Mouse (Mus musculus) testis, adult 2 months (tissue): ENCODE measurements around the gene Tmprss5. TPM values are rescaled to one million over a fixed set of nuclear protein-coding genes. Genes with fewer than 3 reads are reported as not detected.

Experiments
- H3K27ac ChIP-seq: fragments of 200-500 bp; 2 replicates; pipeline ENCODE4 v1.5.1; 2012; ENCODE audit warnings: low read depth, low read length; ENCODE audit not compliant: control insufficient read depth, insufficient read depth
- H3K27me3 ChIP-seq: fragments of 200-500 bp; 2 replicates; pipeline ENCODE4 v1.6.1; 2012; ENCODE audit warnings: mild to moderate bottlenecking, low read length, moderate library complexity; ENCODE audit not compliant: control insufficient read depth, insufficient read depth
- H3K36me3 ChIP-seq: fragments of 200-500 bp; 2 replicates; pipeline ENCODE4 v1.6.1; 2012; ENCODE audit warnings: mild to moderate bottlenecking, low read length; ENCODE audit not compliant: control insufficient read depth, insufficient read depth
- H3K4me1 ChIP-seq: fragments of 200-500 bp; 2 replicates; pipeline ENCODE4 v1.6.1; 2012; ENCODE audit warnings: low read length; ENCODE audit not compliant: control insufficient read depth, insufficient read depth
- H3K4me3 ChIP-seq: fragments of 200-500 bp; 2 replicates; pipeline ENCODE4 v1.5.1; 2012; ENCODE audit warnings: low read depth, mild to moderate bottlenecking, low read length, moderate library complexity, mixed read lengths; ENCODE audit not compliant: control insufficient read depth
- CTCF ChIP-seq: fragments of 200-500 bp; IDR thresholded peaks from 2 replicates; pipeline ENCODE4 v1.5.1; 2012; ENCODE audit warnings: low read depth, mild to moderate bottlenecking, inconsistent platforms, low read length, moderate library complexity; ENCODE audit not compliant: control insufficient read depth, insufficient read depth, insufficient replicate concordance
- POLR2A ChIP-seq: fragments of 200-500 bp; IDR thresholded peaks from 2 replicates; pipeline ENCODE4 v1.6.1; 2012; ENCODE audit warnings: low read depth, mild to moderate bottlenecking, inconsistent platforms, low read length, moderate library complexity; ENCODE audit not compliant: control insufficient read depth
- polyA plus RNA-seq: library from polyadenylated mRNA; depleted of rRNA; stranded (reverse); fragments of >200 nt; gene quantifications from 2 replicates; pipeline ENCODE4 v1.2.3, GENCODE M21; 2012; rRNA removed

Tmprss5 gene
- 1.7 and 2.1 TPM in 2 replicates for polyA plus RNA-seq

- TF ChIP-seq CTCF (no peak), POLR2A (no peak)
- peak within 1 kb of the TSS; percentile 49 for H3K27ac ChIP-seq
- H3K4me1 ChIP-seq, result no peaks in the 10 kb centered on the region
- H3K4me3 ChIP-seq, result no peak within 1 kb of the TSS
- peaks cover 4% of the 10 kb centered on the region for H3K36me3 ChIP-seq
- no peaks in the 10 kb centered on the region for H3K27me3 ChIP-seq
Measured at GRCm38 (mm10) chr9:49081107-49081506, at the start of gene Tmprss5. Gene Tmprss5, plus strand, starts transcription at chr9:49081260.

GRCm38 (mm10) chr9:49034764-49035163 is 46.3 kb upstream of the Tmprss5 start:
- no peaks in the 10 kb centered on the region for H3K4me1 ChIP-seq
- no peak overlapping the region for H3K4me3 ChIP-seq
- peaks cover 3% of the 10 kb centered on the region for H3K36me3 ChIP-seq
- TF ChIP-seq POLR2A (no peak), CTCF (no peak)
- H3K27me3 ChIP-seq, result no peaks in the 10 kb centered on the region
- no peak overlapping the region for H3K27ac ChIP-seq

GRCm38 (mm10) chr9:49050901-49051300 is 30.2 kb upstream of the Tmprss5 start:
- Histone ChIP-seq H3K27me3 (no peaks in the 10 kb centered on the region), H3K4me1 (no peaks in the 10 kb centered on the region), H3K36me3 (no peaks in the 10 kb centered on the region), H3K27ac (no peak overlapping the region), H3K4me3 (no peak overlapping the region)
- TF ChIP-seq CTCF (no peak), POLR2A (no peak)

- H3K4me1 ChIP-seq, result no peaks in the 10 kb centered on the region
- no peak for TF ChIP-seq POLR2A
- TF ChIP-seq CTCF, result peak; percentile 44; the same call in 1 of the 2 replicates
- H3K27ac ChIP-seq, result no peak overlapping the region
- H3K27me3 ChIP-seq, result no peaks in the 10 kb centered on the region
- no peaks in the 10 kb centered on the region for H3K36me3 ChIP-seq
- no peak overlapping the region for H3K4me3 ChIP-seq
Measured at GRCm38 (mm10) chr9:49051349-49051748, 29.7 kb upstream of the Tmprss5 start.

- H3K36me3 ChIP-seq, result peaks cover 3% of the 10 kb centered on the region; the same call in 1 of the 2 replicates
- peak overlapping the region; percentile 47; the same call in 1 of the 2 replicates for H3K4me3 ChIP-seq
- TF ChIP-seq CTCF (no peak), POLR2A (no peak)
- H3K4me1 ChIP-seq, result no peaks in the 10 kb centered on the region
- H3K27ac ChIP-seq, result no peak overlapping the region
- H3K27me3 ChIP-seq, result no peaks in the 10 kb centered on the region
Measured at GRCm38 (mm10) chr9:49054028-49054427, 27.0 kb upstream of the Tmprss5 start.

- H3K4me3 ChIP-seq, result peak within 1 kb of the TSS; percentile 92
- peaks cover 3% of the 10 kb centered on the region; the same call in 1 of the 2 replicates for H3K36me3 ChIP-seq
- H3K27me3 ChIP-seq, result no peaks in the 10 kb centered on the region
- no peaks in the 10 kb centered on the region for H3K4me1 ChIP-seq
- TF ChIP-seq POLR2A, result peak; percentile 94
- TF ChIP-seq CTCF, result no peak
- peak within 1 kb of the TSS; percentile 79 for H3K27ac ChIP-seq
Measured at GRCm38 (mm10) chr9:49055333-49056205, 25.5 kb upstream of the Tmprss5 start, which contains the start of gene Zw10. Gene Zw10, plus strand, starts transcription at chr9:49055613.

GRCm38 (mm10) chr9:49076847-49077246 is 4.2 kb upstream of the Tmprss5 start:
- H3K4me3 ChIP-seq, result no peak overlapping the region
- H3K36me3 ChIP-seq, result peaks cover 6% of the 10 kb centered on the region
- H3K27me3 ChIP-seq, result no peaks in the 10 kb centered on the region
- H3K4me1 ChIP-seq, result no peaks in the 10 kb centered on the region
- TF ChIP-seq CTCF, result no peak
- TF ChIP-seq POLR2A, result no peak
- H3K27ac ChIP-seq, result no peak overlapping the region; the same call in 1 of the 2 replicates
